Mouse (Mus musculus): Measurements from ENCODE around the gene Gm11549. TPM values are rescaled to one million over a fixed set of nuclear protein-coding genes. Genes with fewer than 3 reads are reported as not detected.

The Gm11549 gene
- polyA plus RNA-seq, 1 experiment, result not detected

DNA sequence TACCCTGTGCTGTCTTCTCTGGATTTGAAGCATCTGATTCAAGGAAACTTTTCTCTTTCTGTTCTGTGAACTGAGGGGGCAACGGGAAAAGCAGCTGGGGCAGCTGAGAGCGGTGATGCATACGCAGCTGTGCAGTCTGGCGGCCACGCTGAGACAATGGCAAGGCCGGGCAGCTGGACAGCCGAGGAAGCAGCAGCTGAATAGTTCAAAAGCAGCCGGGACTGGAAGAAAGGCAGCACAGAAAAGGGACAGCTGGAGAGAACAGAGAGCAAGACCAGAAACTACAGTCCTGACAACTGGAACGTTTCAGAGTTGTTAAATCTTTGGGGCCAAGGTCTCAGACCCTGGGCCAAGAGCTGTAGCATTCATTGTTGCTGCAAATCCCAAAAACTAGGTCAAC lies 29.7 kb upstream of the Gm11549 start:
- 41% methylated on average over 9 of the region's 9 CpGs for WGBS
- TF ChIP-seq CTCF (IDR thresholded peaks at IDR 0.05; ENCODE audit: control insufficient read depth, insufficient read depth, low read length) (no peak), POLR2A (IDR thresholded peaks at IDR 0.05; ENCODE audit: borderline replicate concordance, control insufficient read depth, low read depth, low read length) (no peak)
- H3K4me1 ChIP-seq (ENCODE audit: control insufficient read depth, insufficient read depth, low read length), result no peaks in the 10 kb centered on the region; the same call in 1 of the 2 replicates
- no peak overlapping the region for H3K27ac ChIP-seq (ENCODE audit: control insufficient read depth, insufficient read depth, low read depth, low read length, poor library complexity)
- H3K4me3 ChIP-seq (replicated peaks; ENCODE audit: control insufficient read depth, low read depth, low read length), result no peak overlapping the region

DNA sequence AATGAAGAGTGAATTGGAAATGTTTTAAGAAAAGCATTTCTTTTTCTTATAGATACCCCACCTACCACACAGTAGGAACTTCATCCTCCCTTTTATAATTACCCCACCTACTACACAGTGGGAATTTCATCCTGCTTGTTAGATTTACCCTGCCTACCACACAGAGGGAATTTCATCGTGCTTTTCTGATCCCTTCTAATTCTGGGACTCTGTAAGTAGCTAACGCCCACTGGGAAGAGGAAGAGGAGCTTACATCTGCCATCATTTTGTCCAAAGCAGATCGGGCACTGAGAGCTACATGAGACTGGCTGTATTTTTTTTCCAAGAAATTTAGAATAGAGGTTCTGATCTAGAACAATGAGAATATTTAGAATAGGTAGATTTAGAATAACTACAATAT lies 23.3 kb upstream of the Gm11549 start:
- TF ChIP-seq CTCF (IDR thresholded peaks at IDR 0.05; ENCODE audit: control insufficient read depth, insufficient read depth, low read length) (no peak), POLR2A (IDR thresholded peaks at IDR 0.05; ENCODE audit: borderline replicate concordance, control insufficient read depth, low read depth, low read length) (no peak)
- WGBS, result 74% methylated on average over 3 of the region's 3 CpGs
- no peak overlapping the region for H3K4me3 ChIP-seq (replicated peaks; ENCODE audit: control insufficient read depth, low read depth, low read length)
- no peaks in the 10 kb centered on the region for H3K4me1 ChIP-seq (ENCODE audit: control insufficient read depth, insufficient read depth, low read length)
- H3K27ac ChIP-seq (ENCODE audit: control insufficient read depth, insufficient read depth, low read depth, low read length, poor library complexity), result no peak overlapping the region

DNA sequence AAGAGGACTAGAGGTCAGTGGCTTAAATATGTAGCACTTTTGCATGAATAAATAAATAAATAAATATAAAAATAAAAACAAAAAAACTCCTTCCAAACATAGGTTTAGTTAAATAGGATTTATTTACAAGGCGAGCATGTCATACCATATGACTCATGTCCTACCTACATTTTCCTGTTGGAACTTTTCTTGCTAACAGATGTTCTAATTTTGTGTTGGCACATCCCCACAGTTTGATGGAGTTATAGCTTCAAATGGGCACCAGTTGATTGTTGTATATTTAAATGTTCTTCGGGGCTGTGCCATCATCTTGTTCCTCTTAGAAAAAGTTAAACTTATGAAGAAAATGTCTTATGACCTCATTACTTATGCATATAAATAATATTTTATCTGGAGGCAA lies 19.8 kb upstream of the Gm11549 start:
- WGBS, result 76% methylated on average over 2 of the region's 2 CpGs
- no peak for TF ChIP-seq POLR2A (IDR thresholded peaks at IDR 0.05; ENCODE audit: borderline replicate concordance, control insufficient read depth, low read depth, low read length)
- TF ChIP-seq CTCF (IDR thresholded peaks at IDR 0.05; ENCODE audit: control insufficient read depth, insufficient read depth, low read length), result no peak
- Histone ChIP-seq H3K4me1 (ENCODE audit: control insufficient read depth, insufficient read depth, low read length) (no peaks in the 10 kb centered on the region), H3K4me3 (replicated peaks; ENCODE audit: control insufficient read depth, low read depth, low read length) (no peak overlapping the region), H3K27ac (ENCODE audit: control insufficient read depth, insufficient read depth, low read depth, low read length, poor library complexity) (no peak overlapping the region)

DNA sequence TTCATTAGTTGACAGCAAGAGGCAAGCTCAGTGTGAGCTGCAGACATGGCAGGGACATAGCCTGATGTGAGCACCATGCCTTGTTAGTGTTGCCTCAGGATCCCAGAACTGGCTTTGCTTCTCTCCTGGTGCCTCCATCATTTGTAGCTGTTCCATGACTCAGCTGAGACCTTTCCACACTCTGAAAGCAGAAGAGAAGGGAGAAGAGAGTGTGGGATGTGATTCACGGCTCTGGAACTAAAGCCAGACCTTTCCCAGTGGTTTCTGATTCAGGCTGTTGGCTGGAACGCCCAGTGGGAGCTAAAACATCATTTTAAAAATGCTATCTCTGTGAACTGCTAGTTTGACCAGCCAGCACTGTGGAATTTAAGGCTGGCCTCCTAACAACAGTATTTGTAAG lies 19.1 kb upstream of the Gm11549 start:
- Histone ChIP-seq H3K4me3 (replicated peaks; ENCODE audit: control insufficient read depth, low read depth, low read length) (no peak overlapping the region), H3K27ac (ENCODE audit: control insufficient read depth, insufficient read depth, low read depth, low read length, poor library complexity) (no peak overlapping the region), H3K4me1 (ENCODE audit: control insufficient read depth, insufficient read depth, low read length) (no peaks in the 10 kb centered on the region)
- TF ChIP-seq POLR2A (IDR thresholded peaks at IDR 0.05; ENCODE audit: borderline replicate concordance, control insufficient read depth, low read depth, low read length), result no peak
- TF ChIP-seq CTCF (IDR thresholded peaks at IDR 0.05; ENCODE audit: control insufficient read depth, insufficient read depth, low read length), result no peak
- WGBS, result 69% methylated on average over 2 of the region's 2 CpGs

DNA sequence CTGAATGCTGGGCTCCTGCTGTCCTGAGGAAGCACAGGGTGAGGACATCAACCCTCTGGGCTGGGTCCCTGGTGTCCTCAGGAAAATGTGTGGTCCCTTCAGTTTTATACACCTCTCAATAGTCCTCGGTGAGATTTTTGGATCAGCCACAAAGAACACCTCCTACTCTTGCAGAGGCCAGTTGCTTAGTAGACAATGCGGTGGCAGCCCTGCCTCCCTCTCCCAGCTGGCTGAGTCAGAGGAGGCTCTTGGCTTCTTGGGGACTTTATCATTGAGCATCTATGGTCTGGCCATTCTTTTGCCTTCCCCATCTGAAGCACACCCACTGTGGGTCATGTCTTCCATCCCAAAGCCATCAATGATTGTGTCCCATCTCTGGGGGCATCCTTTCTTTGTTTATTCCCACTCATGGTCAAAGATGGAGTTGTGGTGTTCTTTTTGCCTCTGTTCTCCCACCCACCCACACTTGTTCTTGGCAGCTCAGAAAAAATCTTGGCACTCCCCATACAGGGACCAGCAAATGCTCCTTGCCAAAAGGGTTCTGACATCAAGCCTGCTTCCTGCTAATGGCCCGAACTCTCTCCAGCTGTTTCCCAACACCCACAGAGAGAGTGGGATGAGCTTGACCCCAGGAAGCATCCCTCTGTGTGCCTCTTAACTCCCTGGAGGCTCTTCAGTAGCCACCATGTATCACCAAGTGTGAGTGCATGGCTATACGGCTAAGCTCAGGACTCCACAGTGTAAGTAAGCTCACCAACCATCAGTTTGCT lies 16.3 kb upstream of the Gm11549 start:
- no peak for TF ChIP-seq CTCF (IDR thresholded peaks at IDR 0.05; ENCODE audit: control insufficient read depth, insufficient read depth, low read length)
- no peak for TF ChIP-seq POLR2A (IDR thresholded peaks at IDR 0.05; ENCODE audit: borderline replicate concordance, control insufficient read depth, low read depth, low read length)
- H3K4me3 ChIP-seq (replicated peaks; ENCODE audit: control insufficient read depth, low read depth, low read length), result no peak overlapping the region
- 70% methylated on average over 4 of the region's 4 CpGs for WGBS
- no peaks in the 10 kb centered on the region; the same call in 1 of the 2 replicates for H3K4me1 ChIP-seq (ENCODE audit: control insufficient read depth, insufficient read depth, low read length)
- no peak overlapping the region for H3K27ac ChIP-seq (ENCODE audit: control insufficient read depth, insufficient read depth, low read depth, low read length, poor library complexity)

DNA sequence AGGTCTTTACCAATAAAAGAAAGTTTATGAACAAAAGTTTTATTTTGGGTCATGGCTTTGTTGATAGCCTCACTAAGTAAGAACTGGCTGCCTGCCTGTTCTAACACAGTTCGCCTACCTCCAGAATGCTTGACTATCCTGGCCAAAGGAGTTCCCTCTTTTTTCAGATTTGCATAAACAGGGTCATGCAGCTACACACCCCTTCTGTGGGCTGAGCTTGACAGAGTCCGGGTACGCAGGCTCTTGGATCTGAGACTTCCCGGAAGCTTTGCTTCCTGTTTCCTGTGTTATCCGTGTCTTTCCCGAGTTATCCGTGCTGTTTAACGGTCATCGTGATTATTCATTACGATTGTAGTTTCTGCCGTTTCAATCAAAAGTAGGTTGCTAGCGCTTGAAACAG lies 14.4 kb upstream of the Gm11549 start:
- Histone ChIP-seq H3K4me1 (ENCODE audit: control insufficient read depth, insufficient read depth, low read length) (no peaks in the 10 kb centered on the region; the same call in 1 of the 2 replicates), H3K4me3 (replicated peaks; ENCODE audit: control insufficient read depth, low read depth, low read length) (no peak overlapping the region), H3K27ac (ENCODE audit: control insufficient read depth, insufficient read depth, low read depth, low read length, poor library complexity) (no peak overlapping the region)
- TF ChIP-seq POLR2A (IDR thresholded peaks at IDR 0.05; ENCODE audit: borderline replicate concordance, control insufficient read depth, low read depth, low read length) (no peak), CTCF (IDR thresholded peaks at IDR 0.05; ENCODE audit: control insufficient read depth, insufficient read depth, low read length) (no peak)
- 70% methylated on average over 12 of the region's 12 CpGs for WGBS

DNA sequence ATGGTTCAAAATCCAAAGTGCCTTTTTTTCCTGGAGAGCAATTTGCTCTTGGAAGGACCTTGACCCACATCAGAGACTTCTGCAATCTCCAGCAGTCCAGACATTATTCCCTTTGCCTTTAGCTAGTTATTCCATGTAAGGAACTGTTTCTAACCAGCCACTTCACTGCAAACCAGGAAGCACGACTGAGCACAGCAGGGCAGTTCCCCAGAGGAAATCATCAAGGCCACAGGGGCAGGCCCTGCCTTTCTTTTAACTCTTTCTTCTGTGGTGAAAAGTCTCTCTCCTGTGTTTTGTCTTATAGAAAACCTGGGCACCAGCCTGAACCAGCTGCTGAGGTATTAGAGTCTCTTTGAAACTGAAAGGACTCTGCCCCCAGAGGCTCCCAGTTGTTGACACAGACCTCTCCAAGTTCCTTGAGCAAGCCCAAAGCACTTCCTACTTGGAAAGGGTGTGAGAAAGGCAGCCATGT lies 11.6 kb upstream of the Gm11549 start:
- H3K4me3 ChIP-seq (replicated peaks; ENCODE audit: control insufficient read depth, low read depth, low read length), result no peak overlapping the region
- TF ChIP-seq POLR2A (IDR thresholded peaks at IDR 0.05; ENCODE audit: borderline replicate concordance, control insufficient read depth, low read depth, low read length), result no peak
- TF ChIP-seq CTCF (IDR thresholded peaks at IDR 0.05; ENCODE audit: control insufficient read depth, insufficient read depth, low read length), result no peak
- H3K4me1 ChIP-seq (ENCODE audit: control insufficient read depth, insufficient read depth, low read length), result no peaks in the 10 kb centered on the region; the same call in 1 of the 2 replicates
- H3K27ac ChIP-seq (ENCODE audit: control insufficient read depth, insufficient read depth, low read depth, low read length, poor library complexity), result no peak overlapping the region
- WGBS, result 0% methylated on average over 1 of the region's 1 CpGs

DNA sequence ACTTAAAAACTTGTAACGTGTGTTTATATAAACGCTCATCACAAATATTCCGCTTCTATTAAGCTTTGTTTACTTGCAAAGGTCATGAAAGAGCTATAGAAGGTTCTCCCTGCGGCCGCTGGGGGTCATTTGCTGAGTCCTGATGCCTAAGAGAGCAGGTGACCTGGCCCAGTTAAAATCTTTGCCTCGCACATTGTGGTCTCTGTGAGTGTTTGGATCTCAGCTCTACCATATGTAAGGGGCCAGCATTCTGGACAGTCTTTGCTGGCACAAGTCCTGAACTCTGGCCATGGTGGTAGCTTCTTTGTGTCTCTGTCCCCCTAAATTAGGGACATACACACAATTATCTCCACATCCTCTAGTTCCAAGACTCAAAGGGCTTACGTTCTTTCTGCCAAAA lies 11.1 kb upstream of the Gm11549 start:
- no peak for TF ChIP-seq CTCF (IDR thresholded peaks at IDR 0.05; ENCODE audit: control insufficient read depth, insufficient read depth, low read length)
- TF ChIP-seq POLR2A (IDR thresholded peaks at IDR 0.05; ENCODE audit: borderline replicate concordance, control insufficient read depth, low read depth, low read length), result no peak
- Histone ChIP-seq H3K4me3 (replicated peaks; ENCODE audit: control insufficient read depth, low read depth, low read length) (no peak overlapping the region), H3K27ac (ENCODE audit: control insufficient read depth, insufficient read depth, low read depth, low read length, poor library complexity) (no peak overlapping the region), H3K4me1 (ENCODE audit: control insufficient read depth, insufficient read depth, low read length) (no peaks in the 10 kb centered on the region; the same call in 1 of the 2 replicates)
- WGBS, result 47% methylated on average over 7 of the region's 7 CpGs

Data from bone marrow, adult 2 months (tissue).